Mouse (Mus musculus): ENCODE results near the gene Disp3. TPM values are rescaled to one million over a fixed set of nuclear protein-coding genes. Genes with fewer than 3 reads are reported as not detected.

Gene Disp3
- polyA plus RNA-seq, 1 experiment from 2014 or later = 0.02 TPM

DNA sequence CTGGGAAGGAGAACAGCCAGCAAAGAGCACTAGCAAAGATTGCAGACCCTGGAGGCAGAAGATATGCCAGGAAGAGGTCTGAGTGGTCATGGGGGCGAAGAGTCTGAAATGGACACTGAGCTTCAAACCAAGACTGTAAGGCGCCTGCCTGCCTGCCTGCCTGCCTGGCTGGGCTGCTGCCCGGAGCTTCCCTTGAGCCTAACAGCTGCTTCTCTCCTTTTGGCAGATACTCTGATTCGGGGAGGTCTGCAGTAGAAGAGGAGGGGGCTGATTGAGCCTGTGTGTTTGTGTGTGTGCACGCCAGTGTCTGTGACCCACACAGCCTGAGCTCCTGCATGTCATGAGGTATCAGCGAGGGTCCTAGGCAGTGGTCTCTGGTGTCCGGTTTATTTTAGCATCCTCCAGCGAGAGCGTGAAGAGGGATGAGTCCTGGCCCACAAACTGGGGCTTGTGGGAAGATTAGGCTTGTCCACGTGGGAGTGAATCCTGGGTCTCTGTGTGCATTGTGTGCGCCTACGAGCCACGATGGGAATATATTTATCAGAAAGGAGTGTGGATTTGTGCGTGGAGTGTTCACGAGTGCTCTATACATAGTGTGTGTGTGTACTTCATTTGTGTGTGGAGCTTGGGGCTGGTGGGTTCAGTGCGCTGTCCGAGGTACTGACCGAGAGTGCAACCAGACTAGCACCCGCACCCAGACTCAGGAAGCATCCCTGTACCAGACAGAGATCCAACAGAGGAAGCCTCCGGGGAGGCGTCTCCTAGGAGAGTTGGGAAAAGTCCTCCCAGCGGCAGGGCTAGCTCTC is 1.3 kb downstream of the Disp3 start:
- no peak overlapping the region for H3K4me2 ChIP-seq (replicated peaks; ENCODE audit: low read depth, low read length)
- no peaks in the 10 kb centered on the region for H3K36me3 ChIP-seq (ENCODE audit: insufficient read depth, low read length)
- H3K4me1 ChIP-seq (ENCODE audit: insufficient read depth, low read depth, low read length) = no peaks in the 10 kb centered on the region
- no peaks in the 10 kb centered on the region for H3K9me3 ChIP-seq (ENCODE audit: low read length)
- WGBS = 16% methylated on average over 22 of the region's 22 CpGs
- H3K27ac ChIP-seq (ENCODE audit: low read length) = no peak overlapping the region
- peaks cover 16% of the 10 kb centered on the region for H3K27me3 ChIP-seq (replicated peaks; ENCODE audit: insufficient read depth, low read length)
- DNase-seq (ENCODE audit: low spot score) = peak; percentile 28
- H3K9ac ChIP-seq (replicated peaks; ENCODE audit: low read depth) = no peak overlapping the region
- no peak for TF ChIP-seq CTCF (IDR thresholded peaks at IDR 0.05)
- TF ChIP-seq EP300 (IDR thresholded peaks at IDR 0.05) = no peak
- ATAC-seq = no peak
- no peak overlapping the region for H3K4me3 ChIP-seq (ENCODE audit: low read depth, low read length)

DNA sequence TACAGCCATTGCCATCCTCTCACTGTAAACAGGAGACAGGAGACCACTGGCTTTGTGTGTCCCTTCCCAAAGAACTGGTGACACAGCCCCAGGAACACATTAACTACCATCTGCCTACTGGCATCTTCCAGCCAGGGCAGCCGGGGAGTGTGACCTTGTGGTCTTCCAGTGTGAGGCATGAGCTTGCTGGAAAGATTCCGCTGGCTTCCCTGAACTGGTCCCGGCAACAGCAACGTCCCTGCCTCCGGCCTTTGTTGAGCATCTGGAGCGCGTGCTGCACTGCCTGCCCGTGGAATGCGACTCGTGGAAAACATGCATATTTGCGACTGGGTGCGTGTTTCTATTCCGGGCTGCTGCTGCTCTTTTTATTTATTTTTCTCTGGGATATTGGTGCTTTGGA is 3.5 kb downstream of the Disp3 start:
- H3K4me1 ChIP-seq (ENCODE audit: insufficient read depth, low read depth, low read length) = no peaks in the 10 kb centered on the region
- no peaks in the 10 kb centered on the region for H3K9me3 ChIP-seq (ENCODE audit: low read length)
- no peak for TF ChIP-seq CTCF (IDR thresholded peaks at IDR 0.05)
- H3K9ac ChIP-seq (replicated peaks; ENCODE audit: low read depth) = no peak overlapping the region
- peaks cover 16% of the 10 kb centered on the region for H3K27me3 ChIP-seq (replicated peaks; ENCODE audit: insufficient read depth, low read length)
- H3K4me3 ChIP-seq (ENCODE audit: low read depth, low read length) = no peak overlapping the region
- H3K27ac ChIP-seq (ENCODE audit: low read length) = no peak overlapping the region
- ATAC-seq = no peak
- H3K4me2 ChIP-seq (replicated peaks; ENCODE audit: low read depth, low read length) = no peak overlapping the region
- no peaks in the 10 kb centered on the region for H3K36me3 ChIP-seq (ENCODE audit: insufficient read depth, low read length)
- DNase-seq (ENCODE audit: low spot score) = no peak
- 46% methylated on average over 13 of the region's 13 CpGs for WGBS

DNA sequence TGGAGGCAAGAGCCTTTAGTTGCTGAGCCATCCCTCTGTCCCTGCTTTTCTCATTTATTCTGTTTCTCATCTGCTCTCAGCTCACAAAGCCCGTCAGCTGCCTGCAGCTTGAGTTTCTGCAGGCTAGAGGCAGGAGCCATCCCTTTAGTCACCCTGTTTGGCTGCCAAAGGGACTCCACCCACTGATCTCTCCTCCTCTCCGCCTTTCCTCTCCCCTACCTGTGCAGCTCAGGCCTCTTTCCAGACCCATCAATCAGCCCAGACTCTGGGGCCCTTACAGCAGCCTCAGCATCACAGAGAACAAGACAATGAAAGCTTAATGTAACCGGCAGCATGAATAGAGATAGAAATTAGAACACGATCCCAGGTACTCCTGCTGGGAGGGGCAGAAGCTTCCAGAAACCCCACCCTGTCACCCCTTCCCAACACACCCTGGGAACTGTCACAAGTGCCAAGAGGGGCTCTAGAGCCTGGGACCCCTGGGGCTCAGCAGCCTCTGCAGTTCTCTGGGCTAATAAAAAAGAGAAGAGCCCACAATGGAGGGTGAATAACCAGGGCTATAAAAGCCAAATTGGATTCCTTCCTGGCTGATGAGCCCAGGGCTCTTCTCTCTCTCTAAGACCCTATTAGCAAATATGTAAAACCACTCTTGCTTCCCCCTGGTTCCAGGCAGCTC is 10.8 kb downstream of the Disp3 start:
- Histone ChIP-seq H3K9ac (replicated peaks; ENCODE audit: low read depth) (no peak overlapping the region), H3K9me3 (ENCODE audit: low read length) (no peaks in the 10 kb centered on the region), H3K27ac (ENCODE audit: low read length) (no peak overlapping the region), H3K36me3 (ENCODE audit: insufficient read depth, low read length) (no peaks in the 10 kb centered on the region), H3K27me3 (replicated peaks; ENCODE audit: insufficient read depth, low read length) (0 out of 2 replicates have a peak, but pooled peaks cover 6% of the 10 kb centered on the region), H3K4me2 (replicated peaks; ENCODE audit: low read depth, low read length) (no peak overlapping the region), H3K4me3 (ENCODE audit: low read depth, low read length) (no peak overlapping the region), H3K4me1 (ENCODE audit: insufficient read depth, low read depth, low read length) (no peaks in the 10 kb centered on the region)
- ATAC-seq = no peak
- TF ChIP-seq CTCF (IDR thresholded peaks at IDR 0.05) (no peak), EP300 (IDR thresholded peaks at IDR 0.05) (no peak)
- DNase-seq (ENCODE audit: low spot score) = no peak
- 21% methylated on average over 4 of the region's 4 CpGs for WGBS

DNA sequence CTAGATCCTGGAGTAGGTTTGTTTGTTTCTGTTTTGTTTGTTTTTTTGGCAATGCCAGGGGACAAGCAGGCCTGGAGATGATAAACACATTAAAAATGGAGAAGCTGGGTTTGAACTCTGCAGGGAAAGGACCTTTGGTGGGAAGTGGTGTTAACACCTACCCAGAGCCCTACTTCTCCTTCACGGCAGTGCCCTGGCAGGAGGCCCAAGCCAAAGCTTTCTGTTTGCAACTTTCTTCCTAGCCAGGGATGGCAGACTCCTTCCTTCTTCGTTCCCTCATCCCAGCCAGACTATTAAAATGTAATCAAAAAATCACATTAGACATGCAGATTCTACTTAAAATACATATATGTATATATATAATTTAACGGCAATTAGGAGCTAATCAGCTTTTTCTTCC is 13.1 kb downstream of the Disp3 start:
- Histone ChIP-seq H3K9ac (replicated peaks; ENCODE audit: low read depth) (no peak overlapping the region), H3K27me3 (replicated peaks; ENCODE audit: insufficient read depth, low read length) (0 out of 2 replicates have a peak, but pooled peaks cover 17% of the 10 kb centered on the region), H3K36me3 (ENCODE audit: insufficient read depth, low read length) (no peaks in the 10 kb centered on the region), H3K4me3 (ENCODE audit: low read depth, low read length) (no peak overlapping the region), H3K4me1 (ENCODE audit: insufficient read depth, low read depth, low read length) (no peaks in the 10 kb centered on the region), H3K27ac (ENCODE audit: low read length) (no peak overlapping the region), H3K9me3 (ENCODE audit: low read length) (no peaks in the 10 kb centered on the region), H3K4me2 (replicated peaks; ENCODE audit: low read depth, low read length) (no peak overlapping the region)
- ATAC-seq (no peak), DNase-seq (ENCODE audit: low spot score) (no peak)
- no peak for TF ChIP-seq EP300 (IDR thresholded peaks at IDR 0.05)
- TF ChIP-seq CTCF (IDR thresholded peaks at IDR 0.05) = no peak
- WGBS = 39% methylated on average over 3 of the region's 3 CpGs

DNA sequence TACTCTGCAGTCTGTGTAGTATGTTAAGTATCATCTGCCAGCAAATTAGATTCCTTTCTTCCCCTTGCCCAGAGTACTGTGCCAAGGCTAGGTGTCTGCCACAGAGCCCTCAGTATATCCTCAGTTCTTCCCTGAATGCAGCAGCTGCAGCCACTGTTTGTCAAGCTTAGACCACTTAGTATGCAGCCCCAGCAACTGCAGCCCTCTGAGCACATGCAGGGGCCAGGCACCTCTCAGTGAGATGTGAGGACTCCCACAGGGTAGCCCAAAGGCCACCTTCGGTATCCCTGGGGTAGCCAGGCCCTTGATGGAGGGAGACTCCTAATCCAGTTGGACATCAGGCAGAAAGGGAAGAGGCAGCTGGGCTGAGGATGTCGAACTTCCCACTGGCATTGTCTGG is 14.5 kb downstream of the Disp3 start:
- Histone ChIP-seq H3K4me3 (ENCODE audit: low read depth, low read length) (no peak overlapping the region), H3K27me3 (replicated peaks; ENCODE audit: insufficient read depth, low read length) (0 out of 2 replicates have a peak, but pooled peaks cover 17% of the 10 kb centered on the region), H3K36me3 (ENCODE audit: insufficient read depth, low read length) (no peaks in the 10 kb centered on the region), H3K27ac (ENCODE audit: low read length) (no peak overlapping the region), H3K4me1 (ENCODE audit: insufficient read depth, low read depth, low read length) (no peaks in the 10 kb centered on the region), H3K4me2 (replicated peaks; ENCODE audit: low read depth, low read length) (no peak overlapping the region), H3K9ac (replicated peaks; ENCODE audit: low read depth) (no peak overlapping the region), H3K9me3 (ENCODE audit: low read length) (no peaks in the 10 kb centered on the region)
- 16% methylated on average over 2 of the region's 2 CpGs for WGBS
- DNase-seq (ENCODE audit: low spot score) (no peak), ATAC-seq (no peak)
- TF ChIP-seq EP300 (IDR thresholded peaks at IDR 0.05) (no peak), CTCF (IDR thresholded peaks at IDR 0.05) (no peak)

DNA sequence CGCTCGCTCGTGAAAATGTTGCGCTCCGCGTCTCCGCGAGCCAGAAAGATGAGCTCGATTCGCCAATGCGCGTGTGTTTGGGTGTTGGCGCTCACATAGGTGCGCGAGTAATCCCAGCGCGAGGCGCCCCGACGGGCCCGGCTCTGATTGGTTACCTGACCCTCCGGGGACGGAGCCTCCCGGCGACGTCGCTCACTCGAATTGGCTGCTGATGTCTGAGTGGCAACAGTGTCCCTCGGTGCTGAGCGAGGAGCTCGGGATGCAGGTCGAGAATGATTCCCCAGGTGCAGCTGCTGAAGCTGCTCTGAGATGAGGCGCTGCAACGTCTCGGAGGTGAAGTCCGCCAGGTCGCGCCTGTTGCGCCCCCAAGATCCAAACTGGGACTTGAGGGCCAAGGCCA is 16.1 kb downstream of the Disp3 start:
- H3K9ac ChIP-seq (replicated peaks; ENCODE audit: low read depth) = no peak overlapping the region
- no peaks in the 10 kb centered on the region for H3K4me1 ChIP-seq (ENCODE audit: insufficient read depth, low read depth, low read length)
- DNase-seq (ENCODE audit: low spot score) = no peak
- no peaks in the 10 kb centered on the region for H3K36me3 ChIP-seq (ENCODE audit: insufficient read depth, low read length)
- no peak overlapping the region for H3K4me2 ChIP-seq (replicated peaks; ENCODE audit: low read depth, low read length)
- no peak for ATAC-seq
- H3K9me3 ChIP-seq (ENCODE audit: low read length) = no peaks in the 10 kb centered on the region
- 0 out of 2 replicates have a peak, but pooled peaks cover 17% of the 10 kb centered on the region for H3K27me3 ChIP-seq (replicated peaks; ENCODE audit: insufficient read depth, low read length)
- TF ChIP-seq EP300 (IDR thresholded peaks at IDR 0.05) (no peak), CTCF (IDR thresholded peaks at IDR 0.05) (no peak)
- no peak overlapping the region for H3K27ac ChIP-seq (ENCODE audit: low read length)
- no peak overlapping the region for H3K4me3 ChIP-seq (ENCODE audit: low read depth, low read length)
- WGBS = 8% methylated on average over 39 of the region's 39 CpGs
